Mouse (Mus musculus) MEL (cell line): ENCODE measurements around the gene Fmc1. TPM values are rescaled to one million over a fixed set of nuclear protein-coding genes. Genes with fewer than 3 reads are reported as not detected.

Experiments used
- DNase-seq: peaks from one replicate; pipeline ENCODE4 v3.0.0; 2011; ENCODE audit warnings: low read depth, low spot score
- H3K27ac ChIP-seq: 2 replicates; pipeline ENCODE4 v1.5.1; 2012; ENCODE audit warnings: low read depth, mild to moderate bottlenecking, control low read depth, low read length, moderate library complexity; ENCODE audit not compliant: control insufficient read depth
- H3K27me3 ChIP-seq, 2 experiments: fragments of 150-350 bp in 1 of 2; sonication (generic) in 1 of 2; 2 replicates each; pipeline ENCODE4 v1.6.1; 2012; ENCODE audit warnings: low read length in 2 of 2, mild to moderate bottlenecking in 2 of 2, improper control_type of control experiment in 1 of 2, moderate library complexity in 1 of 2; ENCODE audit not compliant: insufficient read depth in 2 of 2, control insufficient read depth in 1 of 2
- H3K36me3 ChIP-seq, 2 experiments: 2 replicates each; pipeline ENCODE4 v1.6.1; 2012 to 2014; ENCODE audit warnings: low read length in 2 of 2, improper control_type of control experiment in 1 of 2, inconsistent platforms in 1 of 2, mild to moderate bottlenecking in 1 of 2; ENCODE audit not compliant: insufficient read depth in 2 of 2, control insufficient read depth in 1 of 2
- H3K4me1 ChIP-seq, 2 experiments: fragments of 150-350 bp in 1 of 2; sonication (generic) in 1 of 2; 2 replicates each; pipeline ENCODE4 v1.6.1; 2012; ENCODE audit warnings: low read length in 2 of 2, improper control_type of control experiment in 1 of 2, mild to moderate bottlenecking in 1 of 2; ENCODE audit not compliant: insufficient read depth in 2 of 2, control insufficient read depth in 1 of 2
- H3K4me3 ChIP-seq, 2 experiments: fragments of 150-350 bp in 1 of 2; sonication (generic) in 1 of 2; 2 replicates each; pipeline ENCODE4 v1.5.1; 2012; ENCODE audit warnings: low read depth in 2 of 2, low read length in 2 of 2, mild to moderate bottlenecking in 2 of 2, moderate library complexity in 2 of 2, control low read depth in 1 of 2, improper control_type of control experiment in 1 of 2; ENCODE audit not compliant: control insufficient read depth in 1 of 2, insufficient read depth in 1 of 2
- H3K79me2 ChIP-seq: 2 replicates; pipeline ENCODE4 v1.6.1; 2012; ENCODE audit warnings: mild to moderate bottlenecking, low read length, moderate library complexity; ENCODE audit not compliant: control insufficient read depth, poor library complexity, insufficient read depth
- H3K9ac ChIP-seq: 2 replicates; pipeline ENCODE4 v1.6.1; 2012; ENCODE audit warnings: low read depth, mild to moderate bottlenecking, control low read depth, low read length, moderate library complexity; ENCODE audit not compliant: control insufficient read depth, poor library complexity, severe bottlenecking
- H3K9me3 ChIP-seq: fragments of 150-350 bp; sonication (generic); replicated peaks from 2 replicates; pipeline ENCODE4 v1.6.1; 2012; ENCODE audit warnings: mild to moderate bottlenecking, low read length, improper control_type of control experiment, moderate library complexity; ENCODE audit not compliant: insufficient read depth
- E2F4 ChIP-seq: IDR thresholded peaks from 2 replicates; pipeline ENCODE4 v1.6.1; 2011; ENCODE audit warnings: low read depth, low read length, improper control_type of control experiment, borderline replicate concordance
- EP300 ChIP-seq, 2 experiments: IDR thresholded peaks; 2 replicates each; pipeline ENCODE4 v1.6.1; 2011; ENCODE audit warnings: improper control_type of control experiment in 2 of 2, low read length in 2 of 2, low read depth in 1 of 2, mild to moderate bottlenecking in 1 of 2
- GATA1 ChIP-seq: IDR thresholded peaks from 2 replicates; pipeline ENCODE4 v1.6.1; 2011; ENCODE audit warnings: low read depth, low read length, improper control_type of control experiment
- MAX ChIP-seq: IDR thresholded peaks from 2 replicates; pipeline ENCODE4 v1.6.1; 2011; ENCODE audit warnings: low read length, improper control_type of control experiment
- MXI1 ChIP-seq: IDR thresholded peaks from 2 replicates; pipeline ENCODE4 v1.6.1; 2011; ENCODE audit warnings: mild to moderate bottlenecking, low read depth, low read length, improper control_type of control experiment
- MYB ChIP-seq: IDR thresholded peaks from 2 replicates; pipeline ENCODE4 v1.6.1; 2011; ENCODE audit warnings: mild to moderate bottlenecking, low read depth, low read length, improper control_type of control experiment
- MYC ChIP-seq: IDR thresholded peaks from 2 replicates; pipeline ENCODE4 v1.6.1; 2011; ENCODE audit warnings: low read depth, mild to moderate bottlenecking, low read length, improper control_type of control experiment, moderate library complexity
- NELFE ChIP-seq: IDR thresholded peaks from 2 replicates; pipeline ENCODE4 v1.6.1; 2011; ENCODE audit warnings: low read depth, low read length, improper control_type of control experiment
- NRF1 ChIP-seq: IDR thresholded peaks from 2 replicates; pipeline ENCODE4 v1.6.1; 2014; ENCODE audit warnings: low read depth, mild to moderate bottlenecking, inconsistent platforms, low read length, improper control_type of control experiment, moderate library complexity; ENCODE audit not compliant: poor library complexity, insufficient read depth, severe bottlenecking
- RAD21 ChIP-seq: IDR thresholded peaks from 2 replicates; pipeline ENCODE4 v1.6.1; 2011; ENCODE audit warnings: mild to moderate bottlenecking, low read depth, low read length, improper control_type of control experiment
- RCOR1 ChIP-seq: IDR thresholded peaks from 2 replicates; pipeline ENCODE4 v1.6.1; 2012; ENCODE audit warnings: low read depth, mild to moderate bottlenecking, inconsistent platforms, low read length, improper control_type of control experiment
- SIN3A ChIP-seq: IDR thresholded peaks from 2 replicates; pipeline ENCODE4 v1.6.1; 2012; ENCODE audit warnings: low read length, improper control_type of control experiment, inconsistent platforms
- TAL1 ChIP-seq: IDR thresholded peaks from 2 replicates; pipeline ENCODE4 v1.6.1; 2012; ENCODE audit warnings: mild to moderate bottlenecking, inconsistent platforms, low read length, moderate library complexity, mixed read lengths
- TBP ChIP-seq: IDR thresholded peaks from 2 replicates; pipeline ENCODE4 v1.8.0; 2011; ENCODE audit warnings: low read depth, low read length, improper control_type of control experiment
- UBTF ChIP-seq: IDR thresholded peaks from 2 replicates; pipeline ENCODE4 v1.6.1; 2012; ENCODE audit warnings: low read depth, mild to moderate bottlenecking, inconsistent platforms, low read length, improper control_type of control experiment, moderate library complexity, borderline replicate concordance; ENCODE audit not compliant: insufficient read depth
- USF2 ChIP-seq, 2 experiments: IDR thresholded peaks; 2 replicates each; pipeline ENCODE4 v1.6.1; 2011 to 2012; ENCODE audit warnings: improper control_type of control experiment in 2 of 2, low read length in 2 of 2, borderline replicate concordance in 1 of 2, inconsistent platforms in 1 of 2, low read depth in 1 of 2, mild to moderate bottlenecking in 1 of 2; ENCODE audit not compliant: insufficient read depth in 1 of 2
- ZNF384 ChIP-seq: IDR thresholded peaks from 2 replicates; pipeline ENCODE4 v1.6.1; 2012; ENCODE audit warnings: low read depth, mild to moderate bottlenecking, inconsistent platforms, low read length, improper control_type of control experiment
- polyA plus RNA-seq, 2 experiments: library from polyadenylated mRNA; stranded (reverse) in 1 of 2; unstranded in 1 of 2; fragments of >175 nt in 1 of 2; fragments of >200 nt in 1 of 2; gene quantifications; 2 replicates each; pipeline versions ENCODE4 v1.2.1 to v1.2.4; 2012; ENCODE audit warnings: low replicate concordance in 2 of 2, low read depth in 1 of 2; ENCODE audit not compliant: insufficient read length in 2 of 2, insufficient read depth in 1 of 2, missing spikeins in 1 of 2
- total RNA-seq: library from RNA; depleted of rRNA; stranded (reverse); fragments of 300-350 nt; gene quantifications from 2 replicates; pipeline ENCODE4 v1.2.3, GENCODE M21; 2012

Gene Fmc1
- total and polyA plus RNA-seq, 3 experiments: 86.1 to 124 TPM; not detected in 1

GRCm38 (mm10) chr6:38534640-38535365 is 1.5 kb downstream of the Fmc1 start (continued):
- 0 out of 2 replicates have a peak, but pooled peaks have one; percentile 2 for TF ChIP-seq GATA1
- TF ChIP-seq ZNF384: 0 out of 2 replicates have a peak, but pooled peaks have one; percentile 42
- TF ChIP-seq RCOR1: no peak
- TF ChIP-seq MYB: no peak
- TF ChIP-seq USF2 (IDR thresholded peaks at IDR 0.05; ENCODE audit: borderline replicate concordance in 1 of 2, insufficient read depth in 1 of 2, low read depth in 1 of 2, low read length in 2 of 2): no peak
- no peak for TF ChIP-seq TAL1
- peak; percentile 77; the same call in 1 of the 2 replicates for TF ChIP-seq TBP
- peak; percentile 31 for TF ChIP-seq RAD21
- peak; percentile 89 for TF ChIP-seq NELFE

GRCm38 (mm10) chr6:38535366-38535690 is 2.0 kb downstream of the Fmc1 start:
- H3K27me3 ChIP-seq: no peaks in the 10 kb centered on the region
- peak overlapping the region; percentile 83 for H3K27ac ChIP-seq
- peaks cover 0 to 12% of the 10 kb centered on the region in 2 experiments; a peak in 2 of 4 replicates for H3K36me3 ChIP-seq
- H3K4me3 ChIP-seq: peak overlapping the region; percentile 80 to 89
- H3K79me2 ChIP-seq: peaks cover 9% of the 10 kb centered on the region; the same call in 1 of the 2 replicates
- no peaks in the 10 kb centered on the region for H3K9me3 ChIP-seq
- peak overlapping the region; percentile 95 for H3K9ac ChIP-seq
- no peak for DNase-seq
- TF ChIP-seq SIN3A (no peak; the same call in 1 of the 2 replicates), MXI1 (peak; percentile 82), EP300 (IDR thresholded peaks at IDR 0.05; ENCODE audit: low read depth in 1 of 2, low read length in 2 of 2) (peak in 1 of 2 experiments; percentile 7; a peak in 1 of 4 replicates), NRF1 (peak; percentile 53; the same call in 1 of the 2 replicates), UBTF (no peak), USF2 (IDR thresholded peaks at IDR 0.05; ENCODE audit: borderline replicate concordance in 1 of 2, insufficient read depth in 1 of 2, low read depth in 1 of 2, low read length in 2 of 2) (no peak), E2F4 (0 out of 2 replicates have a peak, but pooled peaks have one; percentile 38), MAX (peak; percentile 52; the same call in 1 of the 2 replicates), MYC (peak; percentile 73; the same call in 1 of the 2 replicates)
- H3K4me1 ChIP-seq: peaks cover 3 to 6% of the 10 kb centered on the region in 2 experiments
